Mouse (Mus musculus) E14TG2a.4 (cell line): Measurements from ENCODE around the gene Smarce1.

Experiments
- CTCF ChIP-seq: conservative IDR thresholded peaks from 2 replicates; pipeline ENCODE4 v1.5.1; 2014; ENCODE audit warnings: low read length
- NANOG ChIP-seq: IDR thresholded peaks from 2 replicates; pipeline ENCODE4 v1.6.1; 2014; ENCODE audit warnings: borderline replicate concordance, low read length, mixed read lengths
- POU5F1 ChIP-seq: IDR thresholded peaks from 2 replicates; pipeline ENCODE4 v1.6.1; 2014; ENCODE audit warnings: low read length, borderline replicate concordance

DNA sequence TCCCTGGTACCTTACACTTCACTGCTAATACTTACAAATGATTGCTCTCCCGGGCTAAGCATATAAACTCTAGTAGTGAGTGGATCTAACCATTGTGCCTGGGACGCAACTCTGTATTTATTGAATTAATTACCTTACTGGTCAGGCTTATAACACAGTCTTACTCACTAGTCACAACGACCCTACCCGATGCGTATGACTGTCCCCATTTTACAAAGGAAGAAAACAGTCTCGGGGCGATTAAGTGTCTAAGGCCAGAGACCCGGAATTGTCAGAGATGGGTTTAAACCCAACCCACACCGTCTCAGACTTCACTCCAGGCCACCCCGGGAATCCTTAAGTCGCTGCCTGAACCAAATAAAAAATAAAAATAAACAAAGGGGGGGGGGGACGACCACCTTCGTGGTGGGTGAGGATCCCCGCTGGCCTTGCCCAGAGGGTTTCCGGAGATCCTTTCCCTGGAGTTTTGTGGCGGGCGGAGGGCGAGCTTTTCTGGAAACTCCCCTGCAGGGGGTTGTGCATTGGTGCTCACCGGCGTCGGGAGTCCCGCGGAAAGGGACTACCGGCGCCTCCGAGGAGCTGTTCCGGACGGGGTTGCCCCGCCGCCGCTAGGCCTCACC lies 1.1 kb downstream of the Smarce1 start:
- no peak for TF ChIP-seq CTCF
- TF ChIP-seq NANOG, result no peak
- TF ChIP-seq POU5F1, result no peak
